Mouse (Mus musculus) CH12.LX (cell line): Measurements from ENCODE around the gene St3gal3.

Source experiments
- CTCF ChIP-seq, 2 experiments: IDR thresholded peaks in 1 of 2; conservative IDR thresholded peaks in 1 of 2; 2 replicates each; pipeline ENCODE4 v1.5.1; 2011 to 2012; ENCODE audit warnings: low read depth in 2 of 2, low read length in 2 of 2, improper control_type of control experiment in 1 of 2, inconsistent platforms in 1 of 2, mild to moderate bottlenecking in 1 of 2, moderate library complexity in 1 of 2
- JUND ChIP-seq: conservative IDR thresholded peaks from 2 replicates; pipeline ENCODE4 v1.6.1; 2011; ENCODE audit warnings: low read depth, low read length, improper control_type of control experiment
- MAZ ChIP-seq: IDR thresholded peaks from 2 replicates; pipeline ENCODE4 v1.6.1; 2012; ENCODE audit warnings: low read depth, mild to moderate bottlenecking, inconsistent platforms, low read length, improper control_type of control experiment, moderate library complexity
- MEF2A ChIP-seq: IDR thresholded peaks from 2 replicates; pipeline ENCODE4 v1.6.1; 2014; ENCODE audit warnings: low read depth, mild to moderate bottlenecking, inconsistent platforms, low read length, improper control_type of control experiment, borderline replicate concordance
- NRF1 ChIP-seq: IDR thresholded peaks from 2 replicates; pipeline ENCODE4 v1.6.1; 2014; ENCODE audit warnings: low read depth, mild to moderate bottlenecking, inconsistent platforms, low read length, improper control_type of control experiment, moderate library complexity
- PAX5 ChIP-seq: IDR thresholded peaks from 2 replicates; pipeline ENCODE4 v1.6.1; 2012; ENCODE audit warnings: low read length, inconsistent platforms, mixed read lengths
- POLR2A ChIP-seq: IDR thresholded peaks from 2 replicates; pipeline ENCODE4 v1.6.1; 2011; ENCODE audit warnings: low read depth, mild to moderate bottlenecking, improper control_type of control experiment, low read length
- SIN3A ChIP-seq: IDR thresholded peaks from 2 replicates; pipeline ENCODE4 v1.6.1; 2012; ENCODE audit warnings: low read length, improper control_type of control experiment, inconsistent platforms
- ZNF384 ChIP-seq: IDR thresholded peaks from 2 replicates; pipeline ENCODE4 v1.6.1; 2012; ENCODE audit warnings: low read depth, low read length, improper control_type of control experiment, inconsistent platforms

DNA sequence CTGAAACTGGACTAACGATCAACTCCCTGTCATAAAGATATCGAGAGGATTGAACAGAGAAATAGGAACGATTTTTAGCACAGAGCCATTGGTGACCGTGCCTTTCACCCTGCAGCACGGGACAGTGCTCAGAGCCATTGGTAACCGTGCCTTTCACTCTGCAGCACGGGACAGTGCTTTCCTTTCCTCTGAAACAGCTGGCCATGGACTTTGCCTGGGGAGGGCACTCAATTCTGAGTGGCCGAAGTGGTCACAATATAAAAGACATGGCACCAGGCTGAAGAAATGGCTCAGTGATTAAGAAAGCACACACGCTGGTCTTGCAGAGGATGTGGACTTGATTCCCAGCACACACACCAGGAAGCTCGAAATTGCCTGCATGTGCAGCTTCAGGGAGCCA, 133.4 kb downstream of the St3gal3 start:
- TF ChIP-seq POLR2A (no peak), SIN3A (no peak), CTCF (conservative IDR thresholded peaks at IDR 0.05 in 1 of 2, IDR thresholded peaks at IDR 0.05 in 1 of 2; ENCODE audit: low read depth in 2 of 2, low read length in 2 of 2) (no peak), JUND (no peak), ZNF384 (no peak), MAZ (no peak), NRF1 (no peak), MEF2A (no peak), PAX5 (no peak)
